Mouse (Mus musculus) urinary bladder, postnatal 25 days (tissue): Measurements from ENCODE around the gene Gm20924.
"Not testable (repeated sequence)": the region's sequence is repeated elsewhere in the genome, so short reads cannot be mapped to it uniquely, and the experiment has no call there.

Experiments used
- DNase-seq: peaks from one replicate; pipeline ENCODE4 v3.0.0; 2022; ENCODE audit warnings: low spot score

Gene Gm20924

DNA sequence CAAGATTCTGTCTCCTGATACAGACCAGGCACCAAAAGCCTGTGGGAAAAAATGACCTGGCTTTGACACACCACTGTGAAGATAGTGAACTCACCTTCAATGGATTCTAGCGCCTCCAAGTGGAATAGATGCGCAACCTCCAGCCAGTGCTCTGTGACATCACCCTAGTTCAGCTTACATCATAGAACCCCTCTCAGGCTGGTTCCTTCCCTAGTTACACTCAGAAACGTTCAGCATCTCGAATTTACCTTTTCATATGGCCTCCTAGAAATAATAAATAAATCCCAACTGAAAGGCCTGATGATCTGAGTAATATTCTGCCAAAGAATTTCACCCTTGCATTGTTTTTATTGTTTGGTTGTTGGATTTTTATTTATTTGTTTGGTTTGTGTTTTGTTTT, at the start of gene Gm20924:
TSS of gene Gm20924 (minus strand) at position 101 of the 400 bp plus-strand sequence.
- DNase-seq = not testable (repeated sequence)
